Mouse (Mus musculus) hematopoietic stem cell, adult 5-6 weeks (primary cell): ENCODE data around the gene Dusp22. TPM values are rescaled to one million over a fixed set of nuclear protein-coding genes. Genes with fewer than 3 reads are reported as not detected.

Experiments used
- ATAC-seq, 2 experiments: fragments of 125-278 bp in 1 of 2; replicated peaks in 1 of 2; 2 replicates each; pipeline ENCODE4 v1.8.0; 2016 to 2017; ENCODE audit warnings: inconsistent platforms in 2 of 2, mild to moderate bottlenecking in 2 of 2, moderate number of reproducible peaks in 2 of 2, low read depth in 1 of 2, moderate TSS enrichment in 1 of 2; ENCODE audit not compliant: low FRiP score in 2 of 2, poor library complexity in 2 of 2, severe bottlenecking in 2 of 2, insufficient read depth in 1 of 2, low TSS enrichment in 1 of 2
- total RNA-seq: library from RNA; stranded (forward); fragments of 172-1452, 232-1000 nt; gene quantifications from 2 replicates; pipeline ENCODE4 v1.2.3, GENCODE M21; 2017

Dusp22 gene
- total RNA-seq, 1 experiment from 2014 or later: 5.1 TPM

DNA sequence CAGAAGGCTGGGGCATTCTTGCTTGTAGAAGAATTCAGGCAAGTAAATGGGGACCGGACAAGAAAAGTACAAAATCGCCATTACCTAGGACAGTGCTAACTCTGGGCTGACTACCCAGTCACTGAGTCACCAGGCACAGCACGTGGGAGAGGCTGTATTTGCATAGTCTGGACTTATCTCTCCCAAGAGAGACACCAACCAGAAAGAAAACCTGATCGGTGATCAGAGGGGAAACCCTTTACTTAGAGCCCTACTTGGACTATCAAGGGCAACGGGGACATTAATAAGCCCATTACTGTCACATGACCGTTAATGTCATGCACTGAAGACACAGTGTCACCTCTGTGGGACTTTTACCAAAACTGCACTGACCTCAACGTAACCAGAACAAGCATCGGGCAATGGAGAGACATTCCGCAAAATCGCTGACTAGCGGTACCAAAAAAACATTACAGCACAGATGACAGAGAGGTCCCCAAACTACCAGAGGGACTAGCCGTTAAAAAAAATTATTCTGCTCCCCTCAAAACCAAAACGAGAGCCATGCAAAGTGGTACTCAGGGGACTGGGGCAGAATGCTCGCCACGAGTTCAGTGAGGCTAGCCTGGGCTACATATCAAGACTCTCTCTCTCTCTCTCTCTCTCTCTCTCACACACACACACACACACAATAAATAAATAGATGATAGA, 70.5 kb downstream of the Dusp22 start:
- no peak for ATAC-seq

DNA sequence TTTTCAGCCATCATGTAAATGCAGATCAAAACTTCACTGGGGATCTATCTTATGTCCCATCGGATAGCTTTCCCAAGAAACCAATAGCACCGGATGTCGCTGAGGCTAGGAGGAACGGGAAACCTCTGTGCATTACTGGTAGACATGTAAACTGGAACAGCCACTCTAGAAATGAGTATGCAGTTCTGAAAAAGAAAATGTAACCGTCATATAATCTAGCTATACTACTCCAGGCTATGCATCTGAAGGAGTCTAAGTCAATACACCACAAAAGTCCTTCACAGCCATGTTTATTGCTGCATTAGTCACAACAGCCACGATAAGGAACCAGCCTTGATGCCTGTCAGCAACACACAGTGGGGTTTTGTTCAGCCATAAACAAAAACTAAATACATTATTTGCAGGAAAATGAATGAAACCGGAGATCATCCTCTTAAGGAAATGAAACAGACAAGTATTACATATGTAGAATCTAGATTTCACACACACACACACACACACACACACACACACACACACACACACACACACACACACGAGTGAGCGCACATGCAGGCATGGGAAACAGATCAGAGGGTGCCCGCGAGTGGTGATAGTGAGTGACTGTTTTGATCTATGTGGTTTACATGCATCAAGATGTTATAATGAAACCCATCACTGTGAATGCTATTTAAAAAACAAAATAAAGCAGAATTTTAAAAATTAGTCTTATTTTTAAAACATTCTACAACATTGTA, 73.1 kb downstream of the Dusp22 start:
- ATAC-seq: no peak

DNA sequence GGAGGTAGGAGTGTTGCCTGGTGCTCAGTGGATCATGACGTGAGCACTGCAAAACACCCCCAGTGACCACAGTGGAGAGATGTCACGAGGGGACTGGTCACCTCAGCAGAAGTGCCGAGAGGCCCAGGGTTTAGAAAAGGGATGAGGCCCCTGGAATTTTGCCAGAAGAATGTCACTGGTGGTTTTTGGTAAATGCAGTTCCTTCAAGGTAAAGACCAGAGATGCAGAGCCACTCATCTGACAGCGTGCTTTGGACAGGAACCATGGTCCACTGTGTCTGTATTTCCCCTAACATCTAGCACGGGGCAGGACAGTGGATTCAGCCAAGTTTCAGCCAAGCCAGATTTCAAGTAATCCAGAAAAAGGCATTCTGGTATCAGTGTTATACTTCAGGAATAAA, 76.9 kb downstream of the Dusp22 start:
- ATAC-seq: no peak

DNA sequence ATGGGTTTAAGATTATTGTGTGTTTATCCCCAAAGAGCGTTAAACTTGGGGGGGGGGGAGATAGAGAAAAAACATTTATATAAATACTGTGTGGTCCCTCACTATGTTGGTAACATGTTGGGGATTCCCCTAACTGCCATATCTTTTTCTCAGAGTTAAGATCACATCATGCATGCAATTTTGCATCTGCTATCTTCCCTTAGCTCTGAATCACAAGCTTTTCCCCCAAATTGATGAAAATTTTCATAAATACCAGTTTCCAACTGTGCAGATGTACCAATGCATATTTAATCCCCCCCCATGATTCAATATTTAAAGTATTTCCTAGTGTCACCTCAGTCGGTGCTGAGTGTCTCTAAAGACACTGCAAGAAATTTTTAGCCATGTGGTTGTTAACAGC, 77.5 kb downstream of the Dusp22 start:
- ATAC-seq: no peak

DNA sequence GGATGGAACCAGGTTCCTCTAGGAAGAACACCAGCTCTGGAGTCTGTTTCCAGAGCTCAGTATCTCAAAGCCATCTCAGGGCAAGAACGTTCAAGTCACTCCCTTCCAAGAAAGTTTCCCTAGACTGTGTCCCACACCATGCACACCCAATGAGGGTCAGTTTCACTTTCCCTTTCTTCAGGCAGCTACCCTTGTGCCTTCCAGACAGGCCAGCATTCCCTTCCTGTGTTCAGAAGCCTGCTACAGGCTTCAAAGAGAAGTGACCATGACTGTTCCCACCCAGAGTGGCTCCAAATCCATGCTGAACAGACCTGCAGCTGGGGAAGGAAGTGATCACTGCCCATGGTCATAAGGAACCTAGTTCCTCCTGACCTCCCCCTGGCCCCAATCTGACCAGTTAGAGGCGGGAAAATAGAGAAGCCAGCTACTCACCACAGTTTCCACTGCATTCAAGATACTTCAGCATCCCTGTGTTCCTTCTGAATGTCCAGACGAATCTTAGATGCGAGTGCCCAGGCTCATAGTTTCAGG, 78.6 kb downstream of the Dusp22 start:
- ATAC-seq: peak; percentile 29 to 59; a peak in 3 of 4 replicates

DNA sequence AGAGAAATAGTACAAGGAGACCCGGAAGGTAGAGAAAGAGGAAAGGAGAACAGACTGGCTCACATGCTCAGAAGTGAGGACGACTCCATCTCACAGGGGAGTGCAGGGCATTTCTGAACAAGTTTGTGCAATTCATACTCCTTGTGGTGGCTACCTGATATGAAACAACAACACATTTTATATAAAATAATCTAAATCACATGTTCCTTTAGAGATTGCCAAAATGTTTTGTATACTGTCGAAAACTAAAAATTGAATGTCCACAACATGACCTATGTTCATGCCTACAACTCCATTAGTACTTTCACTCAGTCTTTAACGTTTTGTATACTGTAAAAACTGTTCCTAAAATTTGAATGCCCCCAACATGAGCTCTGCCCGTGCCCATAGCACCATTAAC, 81.4 kb downstream of the Dusp22 start:
- ATAC-seq: no peak

DNA sequence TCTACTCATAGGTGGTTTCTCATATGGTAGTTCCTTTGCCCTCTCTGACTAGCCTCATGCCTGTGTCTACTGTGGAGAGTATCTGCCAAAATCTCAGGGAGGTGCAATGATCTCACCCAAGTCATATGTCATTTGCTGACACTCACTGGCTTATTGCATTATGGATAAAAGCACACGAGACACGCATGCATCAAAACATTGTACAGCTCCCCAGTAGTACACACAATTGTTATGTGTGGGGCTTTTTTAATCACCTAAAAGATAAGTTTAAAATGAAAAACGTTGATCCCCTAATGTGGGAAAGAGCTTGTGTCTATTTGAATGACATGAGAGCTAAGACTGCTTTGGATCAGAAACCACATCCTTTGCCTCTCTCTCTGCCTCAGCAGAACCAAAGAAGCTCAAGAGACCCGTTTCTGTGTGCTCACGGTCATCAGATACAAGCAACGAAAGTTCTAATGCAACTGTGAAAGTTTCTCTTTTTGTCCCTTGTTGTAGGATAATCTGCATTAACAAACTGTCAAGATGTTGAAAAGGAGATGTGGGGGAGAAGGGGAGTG, 82.7 kb downstream of the Dusp22 start:
- no peak for ATAC-seq

DNA sequence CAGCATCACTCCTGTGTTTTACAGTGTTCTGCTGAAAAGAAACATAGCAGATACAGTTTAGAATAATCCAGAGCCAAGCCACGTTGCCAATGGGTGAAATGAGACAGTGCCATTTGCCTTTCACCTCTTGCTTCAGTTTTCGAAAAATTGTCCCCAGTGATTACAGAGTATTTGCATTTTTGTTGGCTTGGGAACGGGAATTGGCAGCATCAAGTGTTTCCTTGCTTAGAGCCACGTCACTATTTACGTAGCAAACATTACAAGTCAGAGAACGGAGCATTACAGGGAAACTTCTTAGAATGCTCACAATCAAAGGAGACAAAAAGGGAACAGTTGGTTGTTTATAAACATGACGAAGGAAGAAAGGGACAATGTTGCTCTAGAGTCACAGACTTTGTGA, 85.3 kb downstream of the Dusp22 start:
- no peak for ATAC-seq

DNA sequence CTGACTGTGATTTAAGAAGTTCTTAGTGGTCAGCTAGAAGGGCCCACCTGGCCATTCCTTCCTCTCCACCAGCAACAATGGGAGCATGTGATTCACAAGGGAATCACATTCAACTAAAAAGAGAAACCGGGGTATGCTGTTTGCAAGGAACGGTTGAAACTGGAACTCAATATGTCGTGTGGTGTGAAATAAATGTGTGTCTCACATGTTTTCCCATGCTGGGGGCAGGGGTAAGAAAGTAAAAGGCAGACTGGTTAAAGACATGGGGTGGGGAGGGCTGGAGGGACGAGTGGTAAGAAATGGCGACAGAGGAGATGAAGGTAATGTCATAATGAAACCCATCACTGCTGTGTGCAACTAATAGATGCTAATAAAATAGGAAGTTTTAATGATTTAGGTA, 87.3 kb downstream of the Dusp22 start:
- no peak for ATAC-seq

DNA sequence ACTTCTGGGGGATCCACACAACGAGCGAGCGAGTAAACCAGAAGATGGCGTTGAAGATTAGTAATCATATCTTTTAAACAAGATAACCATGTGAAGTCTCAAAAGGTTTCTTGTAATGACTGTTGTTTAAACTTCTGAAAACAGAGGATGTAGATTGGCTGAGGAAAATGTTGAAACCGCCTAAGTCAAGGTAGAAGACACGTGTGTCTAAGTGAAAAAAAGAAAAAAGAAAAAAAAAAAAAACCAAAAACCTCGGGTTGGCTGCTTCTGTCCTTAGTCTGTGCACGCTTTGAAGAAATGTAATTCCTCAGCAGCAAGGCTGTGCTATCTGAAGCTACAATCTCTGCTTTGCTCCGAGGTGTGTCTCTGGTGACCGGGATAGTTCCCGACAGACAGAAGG, 87.7 kb downstream of the Dusp22 start:
- ATAC-seq: no peak

DNA sequence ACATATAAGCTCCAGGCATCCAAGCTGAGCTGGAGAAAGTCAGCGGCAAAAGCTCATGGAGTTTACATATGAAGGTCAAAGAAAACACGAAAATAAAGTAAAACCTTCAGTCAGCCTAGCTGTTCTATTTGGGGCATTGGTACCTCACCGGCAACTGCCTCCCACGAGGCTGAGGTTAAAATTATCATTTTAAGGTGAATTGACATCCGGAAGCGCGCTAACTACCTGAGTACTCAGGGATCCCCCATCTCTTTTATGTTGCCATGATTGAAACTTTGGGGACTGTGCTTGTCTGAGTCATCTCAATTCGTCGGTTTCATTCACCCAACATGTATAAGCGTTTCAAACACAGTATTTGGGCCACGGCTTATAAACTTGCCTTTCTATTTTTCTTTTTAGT, 88.5 kb downstream of the Dusp22 start:
- ATAC-seq: no peak

DNA sequence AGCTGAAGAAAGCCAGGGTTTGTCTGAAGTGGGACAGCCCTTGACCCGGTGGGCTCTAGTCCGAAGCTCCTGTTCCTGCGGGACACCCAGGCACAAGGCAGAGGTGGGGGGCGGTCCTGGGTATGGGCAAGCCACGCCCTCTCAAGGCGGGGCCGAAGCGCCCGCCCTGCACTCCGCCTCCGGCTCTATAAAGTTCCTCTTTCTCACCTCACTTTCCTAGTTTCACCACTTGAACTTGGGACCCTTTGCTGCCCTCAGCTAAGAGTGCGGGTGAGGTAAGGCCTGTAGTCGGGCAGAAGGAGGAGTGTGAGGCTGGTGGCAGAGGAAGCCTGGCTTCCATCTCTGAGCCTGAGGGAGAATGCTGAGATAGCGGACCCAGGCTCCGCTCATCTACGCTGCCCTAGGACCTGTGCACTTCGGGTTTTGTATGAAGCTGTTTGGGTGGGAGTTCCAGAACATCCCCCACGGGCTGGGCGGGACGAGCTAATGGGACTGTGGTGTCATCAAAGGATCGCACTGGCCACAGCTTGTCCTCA, 89.3 kb downstream of the Dusp22 start, which contains the start of gene Irf4:
Gene Irf4, plus strand, starts transcription at position 206 of the 536 bp plus-strand sequence.
- peak; percentile 89 to 92 for ATAC-seq

DNA sequence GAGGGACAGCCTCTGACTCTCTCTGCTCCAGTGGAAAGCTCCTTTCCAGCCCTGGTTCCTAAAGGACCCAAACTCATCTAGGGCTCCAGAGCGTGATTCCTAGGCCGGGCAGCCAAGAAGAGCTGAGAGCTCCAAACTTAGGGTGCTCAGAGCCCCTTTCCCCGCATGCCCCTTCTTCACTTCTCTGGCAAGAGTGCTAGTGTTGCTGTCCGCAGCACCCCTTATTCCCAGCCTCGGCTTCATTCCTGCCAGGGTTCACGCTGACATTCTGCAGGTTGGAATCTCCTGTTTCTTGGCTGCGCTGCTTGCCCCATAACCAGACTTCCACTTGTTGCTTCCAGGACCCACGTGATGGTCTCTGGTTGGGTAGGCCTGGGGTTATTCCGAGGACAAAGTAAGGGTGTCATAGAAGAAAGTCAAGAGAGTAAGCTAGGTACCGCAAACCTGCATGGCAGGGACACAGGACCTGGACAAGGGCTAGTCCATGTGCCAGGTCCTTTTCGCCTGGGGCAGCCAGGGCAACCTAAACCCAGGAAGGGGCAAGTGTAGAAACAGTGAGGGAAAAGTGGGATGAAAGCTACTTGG, 89.8 kb downstream of the Dusp22 start:
- no peak for ATAC-seq

DNA sequence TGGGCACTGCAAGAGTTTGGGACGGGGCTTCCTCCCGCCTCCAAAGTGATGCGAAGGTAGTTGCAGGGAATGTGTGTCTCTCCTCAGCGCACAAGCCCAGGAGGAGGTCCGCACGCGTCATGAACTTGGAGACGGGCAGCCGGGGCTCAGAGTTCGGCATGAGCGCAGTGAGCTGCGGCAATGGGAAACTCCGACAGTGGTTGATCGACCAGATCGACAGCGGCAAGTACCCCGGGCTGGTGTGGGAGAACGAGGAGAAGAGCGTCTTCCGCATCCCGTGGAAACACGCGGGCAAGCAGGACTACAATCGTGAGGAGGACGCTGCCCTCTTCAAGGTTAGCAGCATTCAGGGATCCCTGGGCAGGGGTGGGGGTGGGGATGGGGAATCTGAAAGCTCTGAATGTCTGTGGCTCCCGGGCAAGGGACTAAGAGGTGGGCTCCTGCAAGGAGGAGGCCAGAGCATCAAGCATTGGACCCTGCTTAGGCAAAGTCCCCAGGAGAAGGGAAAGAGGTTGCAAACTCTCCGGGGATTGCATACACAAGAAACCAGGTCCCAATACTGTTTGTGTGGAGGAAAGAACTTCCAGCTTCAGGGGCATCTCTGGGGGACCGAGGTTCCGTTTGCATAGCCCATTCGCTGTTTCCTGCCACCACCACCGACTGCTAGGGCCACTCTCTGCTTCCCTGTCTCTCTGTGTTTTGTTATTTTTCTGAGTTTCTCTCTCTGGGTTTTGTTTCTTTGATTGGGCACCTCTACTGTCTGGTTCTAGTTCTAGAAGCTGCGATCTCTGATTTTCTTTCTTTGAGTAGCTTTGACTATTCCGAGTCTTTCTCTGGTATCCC, 90.9 kb downstream of the Dusp22 start:
- ATAC-seq: peak; percentile 1 to 8; a peak in 1 of 4 replicates

DNA sequence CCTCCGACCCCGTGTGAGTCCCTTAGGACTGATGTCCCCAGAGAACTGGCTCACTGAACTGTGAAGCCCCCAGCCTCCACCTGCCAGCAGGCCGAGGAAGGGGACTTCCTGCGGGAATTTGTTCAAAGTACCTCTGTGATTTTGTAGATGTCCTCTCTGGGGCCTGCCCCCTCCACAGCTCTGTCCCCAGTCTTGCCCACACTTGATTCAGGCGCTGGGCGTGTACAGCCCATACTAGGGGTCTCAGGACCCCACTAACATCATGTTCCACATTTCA, 91.4 kb downstream of the Dusp22 start:
- no peak for ATAC-seq

DNA sequence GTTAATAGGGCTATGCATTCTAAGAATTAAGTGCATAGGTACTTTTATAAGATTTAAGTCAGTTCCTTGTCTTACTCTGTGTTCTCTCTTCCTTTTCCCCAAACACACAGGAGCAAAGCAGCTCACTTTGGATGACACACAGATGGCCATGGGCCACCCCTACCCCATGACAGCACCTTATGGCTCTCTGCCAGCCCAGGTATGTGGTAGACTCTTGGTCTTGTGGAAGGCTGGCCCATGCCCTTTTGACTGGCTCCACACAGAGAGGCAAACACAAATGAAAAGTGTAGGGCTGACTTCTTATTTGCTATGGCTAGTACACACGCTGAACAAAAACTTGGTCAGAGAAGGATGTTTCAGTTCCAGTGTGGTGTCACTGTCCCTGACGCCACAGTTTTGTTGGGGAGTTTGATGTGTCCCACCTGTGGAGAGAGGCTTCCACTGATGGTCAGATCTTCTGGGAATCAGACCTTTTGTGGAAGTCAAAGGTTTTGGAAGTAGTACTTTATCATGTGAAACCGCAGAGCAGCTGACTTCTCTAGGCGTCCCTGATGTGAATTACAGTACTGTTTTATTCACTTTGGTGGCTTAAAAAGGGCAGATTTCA, 92.9 kb downstream of the Dusp22 start:
- no peak for ATAC-seq

DNA sequence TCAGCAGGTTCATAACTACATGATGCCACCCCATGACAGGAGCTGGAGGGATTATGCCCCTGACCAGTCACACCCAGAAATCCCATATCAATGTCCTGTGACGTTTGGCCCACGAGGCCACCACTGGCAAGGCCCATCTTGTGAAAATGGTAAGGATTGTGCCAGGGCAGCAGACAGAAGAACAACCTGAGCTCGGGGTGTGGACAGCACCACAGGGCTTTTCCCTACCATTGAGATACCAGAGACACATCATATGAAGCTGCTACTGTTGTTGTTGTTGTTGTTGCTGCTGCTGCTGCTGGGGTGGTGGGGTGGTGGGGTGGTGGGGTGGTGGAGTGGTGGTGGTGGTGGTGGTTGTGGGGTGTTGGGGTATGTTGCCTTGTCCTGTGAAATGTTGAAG, 93.6 kb downstream of the Dusp22 start:
- no peak for ATAC-seq
